Mouse (Mus musculus): ENCODE measurements around the gene Rhobtb1.

The Rhobtb1 gene

GRCm38 (mm10) chr10:69248261-69249160, 97.3 kb downstream of the Rhobtb1 start:
- DNase-seq: no peak

GRCm38 (mm10) chr10:69251254-69251653, 100.0 kb downstream of the Rhobtb1 start:
- DNase-seq: no peak

GRCm38 (mm10) chr10:69252112-69253074, 101.2 kb downstream of the Rhobtb1 start:
- DNase-seq: no peak

GRCm38 (mm10) chr10:69253075-69253685, 101.9 kb downstream of the Rhobtb1 start:
- DNase-seq: no peak

- DNase-seq: no peak
These were observed 102.4 kb downstream of the Rhobtb1 start for GRCm38 (mm10) chr10:69253686-69254080.

- no peak for DNase-seq
These were observed 103.2 kb downstream of the Rhobtb1 start for GRCm38 (mm10) chr10:69254390-69254847.

- no peak for DNase-seq
These were observed 104.4 kb downstream of the Rhobtb1 start for GRCm38 (mm10) chr10:69255594-69255993.

GRCm38 (mm10) chr10:69257592-69258133, 106.4 kb downstream of the Rhobtb1 start:
- DNase-seq: no peak

GRCm38 (mm10) chr10:69258588-69258987, 107.4 kb downstream of the Rhobtb1 start:
- no peak for DNase-seq

GRCm38 (mm10) chr10:69259161-69259560, 107.9 kb downstream of the Rhobtb1 start:
- no peak for DNase-seq

- no peak for DNase-seq
These were observed 108.7 kb downstream of the Rhobtb1 start for GRCm38 (mm10) chr10:69259929-69260328.

- no peak for DNase-seq
These were observed 111.9 kb downstream of the Rhobtb1 start for GRCm38 (mm10) chr10:69262918-69263822.

- no peak for DNase-seq
These were observed 112.7 kb downstream of the Rhobtb1 start for GRCm38 (mm10) chr10:69263906-69264305.

GRCm38 (mm10) chr10:69265421-69265820, 114.2 kb downstream of the Rhobtb1 start:
- no peak for DNase-seq

GRCm38 (mm10) chr10:69268061-69268643, 116.9 kb downstream of the Rhobtb1 start:
- DNase-seq: no peak

GRCm38 (mm10) chr10:69271436-69271835, 120.2 kb downstream of the Rhobtb1 start:
- no peak for DNase-seq

- no peak for DNase-seq
These were observed 123.0 kb downstream of the Rhobtb1 start for GRCm38 (mm10) chr10:69274275-69274674.

GRCm38 (mm10) chr10:69274705-69275104, 123.5 kb downstream of the Rhobtb1 start:
- no peak for DNase-seq

- no peak for DNase-seq
These were observed 124.9 kb downstream of the Rhobtb1 start for GRCm38 (mm10) chr10:69275811-69276775.

All from thymus, postnatal 36 days (tissue).